Mouse (Mus musculus) CH12.LX (cell line): Measurements from ENCODE around the gene Mfsd10. TPM values are rescaled to one million over a fixed set of nuclear protein-coding genes. Genes with fewer than 3 reads are reported as not detected.

ENCODE experiments used
- DNase-seq: peaks from one replicate; pipeline ENCODE4 v3.0.0-alpha.2; 2013; ENCODE audit errors: extremely low read depth
- H3K27ac ChIP-seq: 2 replicates; pipeline ENCODE4 v1.5.1; 2012; ENCODE audit warnings: low read depth, mild to moderate bottlenecking, control low read depth, moderate library complexity; ENCODE audit not compliant: insufficient read depth
- H3K27me3 ChIP-seq: replicated peaks from 2 replicates; pipeline ENCODE3; 2012; ENCODE audit warnings: inconsistent platforms
- H3K36me3 ChIP-seq, 2 experiments: replicated peaks in 1 of 2; 2 replicates each; pipeline versions ENCODE3 to v1.6.1; 2012; ENCODE audit warnings: inconsistent platforms in 1 of 2, low read length in 1 of 2, mild to moderate bottlenecking in 1 of 2, mixed read lengths in 1 of 2, moderate library complexity in 1 of 2; ENCODE audit not compliant: control insufficient read depth in 1 of 2, insufficient read depth in 1 of 2
- H3K4me1 ChIP-seq, 2 experiments: 2 replicates each; pipeline ENCODE4 v1.6.1; 2012; ENCODE audit warnings: inconsistent platforms in 1 of 2, moderate library complexity in 1 of 2; ENCODE audit not compliant: insufficient read depth in 2 of 2, control insufficient read depth in 1 of 2
- H3K4me2 ChIP-seq: 2 replicates; pipeline ENCODE4 v1.6.1; 2012; ENCODE audit warnings: low read depth, mild to moderate bottlenecking, control low read depth; ENCODE audit not compliant: poor library complexity, insufficient read depth, severe bottlenecking
- H3K4me3 ChIP-seq, 3 experiments: fragments of 150-350 bp in 1 of 3; sonication (generic) in 1 of 3; replicated peaks in 1 of 3; 2 replicates each; pipeline versions ENCODE3 to v1.5.1; 2011 to 2012; ENCODE audit warnings: low read depth in 2 of 3, low read length in 2 of 3, mild to moderate bottlenecking in 2 of 3, moderate library complexity in 2 of 3, control low read depth in 1 of 3, improper control_type of control experiment in 1 of 3, inconsistent platforms in 1 of 3, mixed read lengths in 1 of 3; ENCODE audit not compliant: poor library complexity in 1 of 3
- H3K79me2 ChIP-seq: replicated peaks from 2 replicates; pipeline ENCODE4 v1.6.1; 2012; ENCODE audit warnings: mild to moderate bottlenecking, moderate library complexity; ENCODE audit not compliant: control insufficient read depth, poor library complexity, insufficient read depth, severe bottlenecking; ENCODE audit errors: extremely low read depth
- H3K9ac ChIP-seq: 2 replicates; pipeline ENCODE4 v1.6.1; 2012; ENCODE audit warnings: low read depth, mild to moderate bottlenecking, control low read depth, moderate library complexity; ENCODE audit not compliant: insufficient read depth
- H3K9me3 ChIP-seq: replicated peaks from 2 replicates; pipeline ENCODE3; 2012; ENCODE audit warnings: low read length, inconsistent platforms, mixed read lengths
- BHLHE40 ChIP-seq: IDR thresholded peaks from 2 replicates; pipeline ENCODE4 v1.6.1; 2011; ENCODE audit warnings: mild to moderate bottlenecking, low read depth, low read length, improper control_type of control experiment
- CHD1 ChIP-seq: IDR thresholded peaks from 2 replicates; pipeline ENCODE4 v1.6.1; 2012; ENCODE audit warnings: low read depth, low read length, improper control_type of control experiment, inconsistent platforms
- CTCF ChIP-seq, 2 experiments: IDR thresholded peaks in 1 of 2; conservative IDR thresholded peaks in 1 of 2; 2 replicates each; pipeline ENCODE4 v1.5.1; 2011 to 2012; ENCODE audit warnings: low read depth in 2 of 2, low read length in 2 of 2, improper control_type of control experiment in 1 of 2, inconsistent platforms in 1 of 2, mild to moderate bottlenecking in 1 of 2, moderate library complexity in 1 of 2
- EP300 ChIP-seq: IDR thresholded peaks from 2 replicates; pipeline ENCODE4 v1.6.1; 2011; ENCODE audit warnings: low read length, improper control_type of control experiment
- HCFC1 ChIP-seq: IDR thresholded peaks from 2 replicates; pipeline ENCODE4 v1.6.1; 2012; ENCODE audit warnings: low read depth, mild to moderate bottlenecking, inconsistent platforms, low read length, improper control_type of control experiment
- JUN ChIP-seq: IDR thresholded peaks from 2 replicates; pipeline ENCODE4 v1.6.1; 2011; ENCODE audit warnings: low read depth, mild to moderate bottlenecking, low read length, improper control_type of control experiment, moderate library complexity; ENCODE audit not compliant: insufficient read depth
- KAT2A ChIP-seq: IDR thresholded peaks from 2 replicates; pipeline ENCODE4 v1.6.1; 2012; ENCODE audit warnings: low read length, improper control_type of control experiment, inconsistent platforms; ENCODE audit not compliant: insufficient replicate concordance
- MAX ChIP-seq: IDR thresholded peaks from 2 replicates; pipeline ENCODE4 v1.6.1; 2011; ENCODE audit warnings: low read length, improper control_type of control experiment
- MAZ ChIP-seq: IDR thresholded peaks from 2 replicates; pipeline ENCODE4 v1.6.1; 2012; ENCODE audit warnings: low read depth, mild to moderate bottlenecking, inconsistent platforms, low read length, improper control_type of control experiment, moderate library complexity
- MEF2A ChIP-seq: IDR thresholded peaks from 2 replicates; pipeline ENCODE4 v1.6.1; 2014; ENCODE audit warnings: low read depth, mild to moderate bottlenecking, inconsistent platforms, low read length, improper control_type of control experiment, borderline replicate concordance
- MXI1 ChIP-seq: IDR thresholded peaks from 2 replicates; pipeline ENCODE4 v1.6.1; 2011; ENCODE audit warnings: mild to moderate bottlenecking, low read depth, low read length, improper control_type of control experiment
- NELFE ChIP-seq: IDR thresholded peaks from 2 replicates; pipeline ENCODE4 v1.6.1; 2011; ENCODE audit warnings: low read depth, low read length, improper control_type of control experiment
- PAX5 ChIP-seq: IDR thresholded peaks from 2 replicates; pipeline ENCODE4 v1.6.1; 2012; ENCODE audit warnings: low read length, inconsistent platforms, mixed read lengths
- POLR2A ChIP-seq: IDR thresholded peaks from 2 replicates; pipeline ENCODE4 v1.6.1; 2011; ENCODE audit warnings: low read depth, mild to moderate bottlenecking, improper control_type of control experiment, low read length
- POLR2AphosphoS2 ChIP-seq: IDR thresholded peaks from 2 replicates; pipeline ENCODE4 v1.6.1; 2011; ENCODE audit warnings: low read depth, low read length, improper control_type of control experiment
- RCOR1 ChIP-seq: conservative IDR thresholded peaks from 2 replicates; pipeline ENCODE4 v1.6.1; 2012; ENCODE audit warnings: low read depth, mild to moderate bottlenecking, inconsistent platforms, low read length, improper control_type of control experiment
- SIN3A ChIP-seq: IDR thresholded peaks from 2 replicates; pipeline ENCODE4 v1.6.1; 2012; ENCODE audit warnings: low read length, improper control_type of control experiment, inconsistent platforms
- USF1 ChIP-seq: IDR thresholded peaks from 2 replicates; pipeline ENCODE4 v1.6.1; 2014; ENCODE audit warnings: low read depth, mild to moderate bottlenecking, inconsistent platforms, low read length, improper control_type of control experiment
- USF2 ChIP-seq: conservative IDR thresholded peaks from 2 replicates; pipeline ENCODE4 v1.6.1; 2011; ENCODE audit warnings: low read depth, low read length, improper control_type of control experiment
- ZKSCAN1 ChIP-seq: IDR thresholded peaks from 2 replicates; pipeline ENCODE4 v1.6.1; 2012; ENCODE audit warnings: low read depth, inconsistent platforms, low read length, improper control_type of control experiment, borderline replicate concordance
- ZMIZ1 ChIP-seq: IDR thresholded peaks from 2 replicates; pipeline ENCODE4 v1.6.1; 2012; ENCODE audit warnings: low read depth, mild to moderate bottlenecking, inconsistent platforms, low read length, improper control_type of control experiment
- ZNF384 ChIP-seq: IDR thresholded peaks from 2 replicates; pipeline ENCODE4 v1.6.1; 2012; ENCODE audit warnings: low read depth, low read length, improper control_type of control experiment, inconsistent platforms
- dilution Hi-C: fragments of 300-500 bp; cut with MboI; formaldehyde crosslinking; loops from 2 replicates; pipeline ENCODE4 v1.14.3; 2020; ENCODE audit warnings: low sequenced_read_pairs; ENCODE audit not compliant: extremely low pct_unique_long_range_greater_than_20kb, extremely low pct_ligation_motif_present
- in situ Hi-C: fragments of 300-500 bp; cut with MboI; formaldehyde crosslinking; loops from 3 replicates; pipeline ENCODE4 v1.14.3; 2019; ENCODE audit warnings: low sequenced_read_pairs, low pct_ligation_motif_present, low pct_unique_long_range_greater_than_20kb, mixed read lengths
- polyA plus RNA-seq: library from polyadenylated mRNA; unstranded; fragments of >175 nt; gene quantifications from 2 replicates; pipeline ENCODE4 v1.2.1, GENCODE M21; 2012; ENCODE audit warnings: low read depth; ENCODE audit not compliant: insufficient read length
- total RNA-seq, 2 experiments: library from RNA; depleted of rRNA; stranded (reverse); fragments of 300-350 nt in 1 of 2; fragments of >200 nt in 1 of 2; gene quantifications; 2 replicates each; pipeline ENCODE4 v1.2.3; 2012 to 2014

Gene Mfsd10
- total and polyA plus RNA-seq, 3 experiments = 42.1 to 92.6 (median 67.5) TPM

GRCm38 (mm10) chr5:34590702-34591101 is 46.3 kb downstream of the Mfsd10 start:
- H3K36me3 ChIP-seq = peaks cover 0 to 5% of the 10 kb centered on the region in 2 experiments
- H3K4me3 ChIP-seq = no peak overlapping the region
- no peak overlapping the region for H3K9ac ChIP-seq
- H3K9me3 ChIP-seq = no peaks in the 10 kb centered on the region
- no peak overlapping the region for H3K4me2 ChIP-seq
- no peaks in the 10 kb centered on the region for H3K4me1 ChIP-seq
- no peak for DNase-seq
- dilution Hi-C loops = no loop called here
- TF ChIP-seq MAZ (no peak), KAT2A (no peak), POLR2A (no peak), PAX5 (no peak), POLR2AphosphoS2 (no peak), SIN3A (no peak)
- TF ChIP-seq, all 38 proteins: peak for 0
- Histone ChIP-seq H3K27ac (no peak overlapping the region), H3K79me2 (no peaks in the 10 kb centered on the region), H3K27me3 (no peaks in the 10 kb centered on the region)
- in situ Hi-C loops = no loop called here

GRCm38 (mm10) chr5:34590059-34590458 is 47.0 kb downstream of the Mfsd10 start:
- Histone ChIP-seq H3K27me3 (no peaks in the 10 kb centered on the region), H3K9ac (no peak overlapping the region), H3K27ac (no peak overlapping the region), H3K36me3 (peaks cover 0 to 5% of the 10 kb centered on the region in 2 experiments), H3K79me2 (no peaks in the 10 kb centered on the region), H3K9me3 (no peaks in the 10 kb centered on the region), H3K4me3 (no peak overlapping the region), H3K4me2 (no peak overlapping the region), H3K4me1 (no peaks in the 10 kb centered on the region)
- DNase-seq = no peak
- dilution Hi-C loops (no loop called here), in situ Hi-C loops (no loop called here)
- TF ChIP-seq JUN (no peak), CHD1 (no peak), USF2 (no peak)

- no peak for DNase-seq
- no peaks in the 10 kb centered on the region for H3K9me3 ChIP-seq
- H3K79me2 ChIP-seq = 0 out of 2 replicates have a peak, but pooled peaks cover 4% of the 10 kb centered on the region
- H3K36me3 ChIP-seq = peaks cover 0 to 5% of the 10 kb centered on the region in 2 experiments
- dilution Hi-C loops = no loop called here
- H3K4me2 ChIP-seq = no peak overlapping the region
- in situ Hi-C loops = no loop called here
- TF ChIP-seq MAX (no peak), MEF2A (no peak), ZKSCAN1 (no peak), JUN (no peak), USF2 (no peak), CHD1 (no peak), NELFE (no peak), CTCF (conservative IDR thresholded peaks at IDR 0.05 in 1 of 2, IDR thresholded peaks at IDR 0.05 in 1 of 2; ENCODE audit: low read depth in 2 of 2, low read length in 2 of 2) (no peak), ZNF384 (no peak), EP300 (no peak), ZMIZ1 (no peak), BHLHE40 (no peak), HCFC1 (no peak), USF1 (no peak), KAT2A (no peak), MXI1 (no peak), MAZ (no peak), POLR2A (no peak), SIN3A (no peak), RCOR1 (no peak)
- H3K4me3 ChIP-seq = no peak overlapping the region
- no peak overlapping the region for H3K9ac ChIP-seq
- H3K27me3 ChIP-seq = no peaks in the 10 kb centered on the region
- H3K27ac ChIP-seq = no peak overlapping the region
- H3K4me1 ChIP-seq = no peaks in the 10 kb centered on the region
Observed at GRCm38 (mm10) chr5:34587881-34588280, 49.1 kb downstream of the Mfsd10 start.
